Mouse (Mus musculus) cerebellum, adult 11 months (tissue): ENCODE results near the gene Cd300lf.

ENCODE experiments used
- DNase-seq: peaks from one replicate; pipeline ENCODE4 v3.0.0; 2022

The Cd300lf gene

DNA sequence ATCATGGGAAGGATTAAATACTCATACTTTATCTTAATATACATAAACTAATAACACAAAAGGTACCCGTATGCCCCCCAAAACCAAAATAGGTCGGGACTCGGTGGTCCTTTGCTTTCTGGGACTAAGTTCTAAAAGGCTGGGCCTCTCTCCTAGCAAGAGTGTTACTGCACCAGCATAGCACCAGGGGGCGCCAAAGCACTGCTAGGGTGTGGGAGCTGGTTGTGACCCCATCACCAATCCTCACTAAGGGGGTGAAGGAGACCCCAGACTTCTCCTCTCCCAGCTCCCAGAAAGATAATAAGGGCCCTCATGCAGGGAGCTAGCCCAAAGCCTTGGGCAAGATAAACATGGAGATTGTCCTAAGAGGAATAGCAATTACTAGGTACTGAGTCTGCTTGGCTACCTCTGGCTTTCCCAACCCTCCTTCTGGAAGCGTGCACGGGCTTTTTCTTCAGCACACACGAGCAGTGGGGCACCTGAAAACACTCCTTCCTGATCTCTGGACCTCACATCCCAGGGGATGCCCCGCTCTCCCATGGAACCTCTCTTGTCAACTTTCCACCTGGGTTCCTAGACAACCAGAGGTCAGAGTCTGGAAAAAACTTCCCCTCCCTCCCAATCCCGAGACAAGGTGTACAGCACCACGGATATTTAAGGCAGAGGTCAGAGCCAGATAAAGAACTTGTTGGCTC lies 27.2 kb upstream of the Cd300lf start:
- peak; percentile 74 for DNase-seq

DNA sequence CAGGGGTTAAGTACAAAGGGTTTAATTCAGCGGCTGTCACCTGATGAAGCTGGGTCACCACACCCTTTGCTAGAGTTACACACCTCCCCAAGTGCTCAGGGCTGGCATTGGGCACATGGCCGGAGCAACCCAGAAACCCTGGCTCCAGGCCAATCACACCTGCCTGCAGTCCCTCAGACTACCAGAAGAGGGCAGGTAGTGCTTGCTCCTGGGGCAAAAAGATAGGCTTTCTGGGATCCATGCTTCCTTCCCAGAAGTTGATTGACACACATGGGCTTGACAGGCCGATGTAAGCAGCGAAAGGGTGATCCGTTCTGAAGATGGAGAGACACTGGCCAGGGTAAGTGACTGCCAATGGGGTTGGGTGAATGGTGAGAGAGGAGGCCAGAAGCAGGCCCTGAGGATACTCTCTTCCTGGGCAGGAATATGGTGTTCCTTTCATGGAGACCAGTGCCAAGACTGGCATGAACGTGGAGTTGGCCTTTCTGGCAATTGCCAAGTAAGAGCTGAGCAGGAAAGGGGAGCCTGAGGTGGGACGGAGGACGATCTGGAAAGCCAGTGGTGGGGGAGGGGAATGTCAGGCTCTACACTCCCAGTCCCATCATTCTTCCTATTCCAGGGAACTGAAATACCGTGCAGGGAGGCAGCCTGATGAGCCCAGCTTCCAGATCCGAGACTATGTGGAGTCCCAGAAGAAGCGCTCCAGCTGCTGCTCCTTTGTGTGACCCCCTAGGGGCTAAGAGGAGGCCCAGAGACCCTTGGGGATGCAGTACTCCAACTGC lies 26.4 kb upstream of the Cd300lf start:
- peak; percentile 87 for DNase-seq

DNA sequence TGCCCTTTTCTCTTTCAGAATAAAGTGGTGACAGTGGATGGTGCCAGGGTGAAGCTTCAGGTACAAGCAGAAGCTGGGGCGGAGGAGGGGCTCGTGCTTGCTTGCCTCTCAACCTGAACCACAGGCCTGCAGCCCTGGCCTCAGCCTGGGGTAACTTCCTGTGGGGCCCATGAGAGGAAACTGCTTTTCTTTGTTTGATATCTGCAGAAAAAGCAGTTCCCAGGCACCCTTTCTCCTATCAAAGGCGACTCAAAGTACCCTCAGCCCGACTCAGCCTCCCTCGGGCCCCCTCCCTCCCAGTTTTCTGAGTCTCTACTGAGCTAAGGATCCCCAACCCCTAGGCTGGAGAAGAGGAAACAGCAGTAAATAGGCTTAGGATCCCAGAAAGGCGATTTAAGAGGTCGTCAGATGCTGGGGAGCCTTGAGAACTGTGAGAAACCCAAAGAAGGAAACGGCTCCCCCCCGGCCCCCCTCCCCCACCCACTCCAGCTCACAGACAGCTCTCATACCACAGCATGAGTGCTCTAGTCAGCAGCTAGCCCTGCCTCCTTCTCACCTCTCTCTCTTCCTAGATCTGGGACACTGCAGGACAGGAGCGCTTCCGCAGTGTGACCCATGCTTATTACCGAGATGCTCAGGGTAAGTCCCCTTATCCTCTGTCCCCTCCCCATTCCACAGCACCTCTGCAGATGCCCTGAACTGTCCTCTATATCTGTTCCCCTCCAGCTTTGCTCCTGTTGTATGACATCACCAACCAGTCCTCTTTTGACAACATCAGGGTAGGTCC lies 24.3 kb upstream of the Cd300lf start:
- peak; percentile 10 for DNase-seq

DNA sequence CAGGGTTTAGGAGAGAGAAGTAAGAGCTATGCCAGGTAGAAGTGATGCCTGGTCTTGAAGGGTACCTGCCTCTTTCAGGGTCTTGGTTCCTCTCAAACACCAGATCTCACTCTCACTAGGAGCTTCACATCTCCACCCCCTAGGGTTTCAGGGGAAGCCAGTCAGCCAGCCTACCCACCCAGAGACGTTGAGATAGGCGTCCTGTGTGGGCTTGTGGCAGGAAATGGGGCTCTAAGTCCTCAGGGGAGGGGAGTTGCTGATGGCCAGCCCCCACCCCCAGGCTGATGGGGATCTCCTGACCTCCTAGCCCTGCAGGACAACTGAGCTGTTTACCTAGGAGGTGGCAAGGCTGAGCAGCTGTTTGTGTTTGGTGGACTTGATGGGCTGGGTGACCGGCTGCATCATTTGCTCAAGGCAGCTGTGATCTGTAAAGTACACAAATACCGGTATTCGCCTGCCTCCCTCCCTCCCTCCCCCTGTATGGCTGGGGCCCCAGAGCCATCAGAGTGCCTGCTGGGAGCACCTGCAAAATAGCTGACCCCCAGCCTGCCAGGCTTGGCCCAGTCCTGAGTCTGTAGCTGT lies 21.4 kb upstream of the Cd300lf start:
- DNase-seq: peak; percentile 7

DNA sequence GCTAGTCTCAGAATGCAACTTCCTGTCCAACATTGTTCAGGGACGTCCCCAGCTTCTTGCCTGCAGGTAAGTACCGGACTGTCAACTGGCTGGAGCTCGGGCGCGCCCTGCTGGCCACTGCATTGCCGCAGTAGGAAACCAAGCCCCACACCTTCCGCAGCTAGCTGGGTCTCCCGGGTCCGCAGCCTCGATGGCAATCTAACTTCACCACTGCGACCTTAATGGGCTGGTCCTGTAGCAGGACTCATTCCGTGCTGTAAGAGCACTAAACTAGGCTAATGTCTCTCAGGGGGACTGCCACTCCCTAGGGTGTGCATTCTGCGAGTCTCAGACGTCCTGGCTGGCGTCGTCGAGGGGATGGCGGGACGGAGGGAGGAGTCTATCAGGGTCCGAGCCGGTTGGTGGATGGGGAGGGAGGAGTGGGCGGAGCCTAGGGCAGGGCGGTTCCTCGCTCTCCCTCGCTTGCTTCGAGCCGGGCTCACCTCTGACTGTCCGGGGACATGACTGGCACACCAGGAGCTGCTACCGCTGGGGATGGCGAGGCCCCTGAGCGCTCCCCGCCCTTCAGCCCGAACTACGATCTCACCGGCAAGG lies 20.0 kb upstream of the Cd300lf start:
- DNase-seq: peak; percentile 81

DNA sequence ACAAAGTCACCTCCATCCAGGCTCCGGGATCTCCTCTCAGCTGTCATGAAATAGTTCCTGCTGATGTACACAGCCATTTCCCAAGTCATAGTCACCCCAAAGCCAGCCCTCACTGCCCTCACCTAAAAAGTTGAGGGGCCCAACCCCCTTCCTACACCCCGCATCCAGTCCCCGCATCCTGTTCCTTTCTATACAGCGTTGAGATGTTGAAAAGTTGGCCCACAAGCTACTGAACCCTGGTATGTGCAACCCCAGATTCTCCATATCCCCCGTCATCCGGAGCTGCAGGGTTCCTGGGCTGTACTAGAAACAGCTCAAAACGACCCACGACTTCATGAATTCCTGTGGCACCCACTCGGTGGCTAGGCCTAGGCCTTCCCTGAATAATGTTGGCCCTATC lies 19.3 kb upstream of the Cd300lf start:
- DNase-seq: peak; percentile 14

DNA sequence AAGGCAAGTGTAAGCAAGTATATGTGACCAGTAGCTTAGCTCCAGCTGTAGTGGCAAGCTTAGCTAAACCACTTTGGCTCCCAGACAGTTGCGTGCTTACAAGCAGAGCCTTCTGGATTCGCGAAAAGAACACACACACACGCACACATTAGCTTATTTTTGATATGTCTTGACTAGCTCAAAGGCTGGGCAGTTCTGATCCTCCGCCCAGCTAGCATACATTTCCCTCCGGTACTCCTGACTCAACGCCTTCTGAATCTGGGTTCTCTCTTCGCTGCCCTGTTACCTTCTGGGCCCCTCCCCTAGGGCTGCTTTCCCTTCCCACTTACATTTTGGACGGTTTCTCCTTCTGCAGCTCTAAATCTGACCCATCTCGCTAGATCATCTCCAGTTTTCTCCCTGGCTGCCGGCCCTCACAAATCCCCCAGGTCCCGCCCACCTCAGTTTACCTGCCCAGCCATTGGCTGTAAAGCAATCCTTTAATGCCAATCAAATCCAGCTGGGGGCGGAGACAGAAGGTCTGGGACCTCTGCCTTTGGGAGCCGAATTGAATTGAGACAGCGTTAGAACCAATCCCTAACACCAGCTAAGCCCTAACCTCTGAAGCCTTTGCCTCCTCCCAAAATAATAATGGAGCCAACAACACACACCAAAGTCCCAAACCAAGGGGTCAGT lies 18.1 kb upstream of the Cd300lf start:
- peak; percentile 81 for DNase-seq

DNA sequence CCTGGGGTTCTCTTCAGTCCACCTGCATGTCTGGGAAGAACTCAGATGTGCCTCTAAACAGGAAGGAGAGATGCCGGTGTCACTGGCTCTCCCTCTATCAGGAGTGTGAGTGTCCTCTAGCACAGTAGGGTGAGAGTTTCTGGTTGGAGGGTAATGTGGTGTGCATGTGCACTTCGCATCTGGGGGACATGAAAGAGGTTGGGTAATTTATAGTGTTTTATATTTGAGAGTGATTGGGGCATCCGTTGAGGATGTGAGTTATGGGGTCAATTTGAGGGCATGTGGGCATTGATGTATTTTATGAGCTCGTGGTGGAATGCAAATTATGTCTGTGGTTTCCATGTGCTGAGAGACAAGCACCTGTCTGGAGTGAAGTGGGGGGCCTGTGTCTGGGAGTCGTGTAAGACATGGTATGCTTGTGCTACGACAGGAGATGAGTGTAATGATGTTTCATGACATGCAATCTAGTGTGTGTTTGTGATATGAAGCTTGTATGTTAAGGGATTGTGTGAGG lies 17.0 kb upstream of the Cd300lf start:
- DNase-seq: no peak

DNA sequence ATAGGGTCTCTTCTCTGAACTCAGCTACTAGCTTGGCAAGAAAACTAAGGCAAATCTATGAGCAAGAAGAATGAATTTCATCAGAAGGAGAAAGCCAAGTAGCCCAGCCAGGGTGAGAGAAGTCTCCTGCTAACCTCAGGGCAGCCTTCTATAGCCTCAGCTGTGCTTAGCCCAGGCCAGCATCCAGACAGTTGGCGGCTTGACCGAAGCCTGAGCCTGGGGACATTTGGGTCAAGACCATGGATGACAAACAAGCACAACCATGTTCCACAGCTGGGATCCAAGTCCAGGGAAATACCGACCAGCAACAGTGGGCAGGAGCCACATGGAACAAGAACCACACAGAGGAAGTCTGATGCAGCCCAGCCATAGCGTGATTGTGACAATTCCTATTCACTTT lies 14.0 kb upstream of the Cd300lf start:
- DNase-seq: no peak

DNA sequence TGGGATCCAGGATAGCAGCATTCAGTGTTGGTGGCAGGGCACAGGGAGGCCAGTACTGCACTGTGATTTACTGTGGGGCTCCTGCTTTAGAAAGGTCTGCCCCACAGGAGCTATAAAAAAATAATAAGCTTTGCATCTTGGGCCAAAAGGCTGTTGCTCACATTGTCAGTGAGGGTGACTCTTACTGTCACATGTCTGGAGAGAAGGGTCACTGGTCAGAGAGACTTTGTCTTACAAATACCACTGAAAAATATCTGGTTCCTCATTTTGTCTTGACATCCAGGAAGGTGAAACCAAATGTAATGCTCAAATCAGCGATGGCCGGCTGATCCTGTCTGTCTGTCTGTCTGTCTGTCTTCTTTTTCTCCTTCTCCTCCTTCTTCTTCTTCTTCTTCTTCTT lies 8.2 kb upstream of the Cd300lf start:
- DNase-seq: no peak

DNA sequence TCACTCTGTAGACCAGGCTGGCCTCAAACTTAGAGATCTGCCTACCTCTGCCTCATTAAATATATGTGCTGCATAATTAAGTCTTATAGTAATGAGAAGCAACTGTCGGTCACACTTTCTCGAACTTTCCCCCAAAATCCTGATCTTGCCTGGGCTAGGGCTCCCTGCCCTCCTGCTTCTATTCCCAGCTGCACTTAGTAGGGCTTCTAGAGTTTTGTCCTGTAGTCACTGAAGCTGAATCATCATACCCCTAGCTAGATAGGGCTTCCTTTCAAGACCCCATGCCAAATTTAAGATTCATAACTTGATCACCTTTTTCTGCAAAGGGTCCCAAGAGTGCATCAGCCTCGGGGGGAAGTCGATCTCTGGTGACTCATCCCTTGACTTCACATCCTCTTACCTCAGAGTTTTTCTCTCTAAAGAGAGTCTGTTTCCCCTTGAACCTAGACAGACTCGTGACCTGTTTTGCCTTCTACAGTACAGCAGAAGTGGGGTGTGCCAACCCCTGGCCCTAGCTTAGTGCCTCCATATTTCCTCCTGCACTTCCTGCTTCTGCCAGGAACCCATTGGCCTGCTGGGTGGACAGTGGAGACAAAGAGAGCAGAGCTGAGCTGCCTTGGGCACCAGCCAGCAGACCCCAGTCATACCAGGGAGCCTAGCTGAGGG lies 4.9 kb upstream of the Cd300lf start:
- no peak for DNase-seq

DNA sequence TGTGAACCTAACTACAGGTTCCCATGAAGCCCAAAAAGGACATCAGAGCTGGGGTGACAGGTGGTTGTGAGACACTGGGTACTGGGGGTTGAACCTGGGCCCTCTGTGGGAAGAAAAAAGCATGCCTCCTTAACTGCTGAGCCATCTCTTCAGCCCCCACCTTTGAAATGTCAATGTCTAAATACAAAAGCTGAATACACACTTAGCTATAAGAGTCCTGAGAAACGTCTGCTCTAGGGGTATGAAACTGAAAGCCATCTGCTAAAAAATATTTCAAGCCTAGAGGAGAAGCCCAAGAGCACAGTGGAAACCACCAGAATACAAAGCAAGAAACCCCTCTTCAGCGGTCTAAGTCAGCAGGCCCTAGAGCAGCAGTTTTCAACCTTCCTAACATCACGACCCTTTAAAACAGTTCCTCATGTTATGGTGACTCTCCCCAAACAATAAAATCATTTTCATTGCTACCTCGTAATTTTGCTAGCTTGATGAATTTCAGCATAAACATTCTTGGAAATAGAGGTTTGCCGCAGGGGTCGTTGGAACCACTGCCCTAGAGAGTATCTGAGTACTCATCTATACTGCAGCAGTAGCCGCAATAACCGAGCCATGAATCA lies 1.9 kb downstream of the Cd300lf start:
- DNase-seq: no peak

DNA sequence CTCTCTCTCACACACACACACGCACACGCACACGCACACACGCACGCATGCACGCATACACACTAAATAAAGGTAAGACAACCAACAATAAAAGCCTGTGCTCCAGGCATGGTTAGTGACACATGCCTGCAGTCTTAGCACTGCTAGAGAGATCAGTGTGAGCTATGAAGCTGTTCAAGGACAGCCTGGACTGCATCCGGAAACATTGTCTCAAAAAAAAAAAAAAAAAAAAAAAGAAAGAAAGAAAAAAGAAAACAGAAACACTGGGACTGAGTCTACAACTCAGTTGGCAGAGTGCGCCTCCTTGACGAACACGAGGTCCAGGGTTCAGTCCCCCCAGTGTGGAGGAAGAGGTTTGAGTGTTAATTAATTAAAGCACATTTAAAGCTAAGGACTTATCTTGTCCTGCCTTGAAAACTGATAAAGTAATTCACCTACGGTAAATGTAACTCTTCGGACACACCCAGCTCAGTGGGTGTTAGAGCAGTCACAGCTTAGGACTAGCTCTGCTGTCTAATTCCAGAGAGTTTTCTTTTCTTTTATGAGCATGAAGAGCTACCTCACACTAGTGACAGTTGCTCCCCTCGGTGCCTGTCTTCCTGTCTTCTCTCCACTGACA lies 4.2 kb downstream of the Cd300lf start:
- no peak for DNase-seq

DNA sequence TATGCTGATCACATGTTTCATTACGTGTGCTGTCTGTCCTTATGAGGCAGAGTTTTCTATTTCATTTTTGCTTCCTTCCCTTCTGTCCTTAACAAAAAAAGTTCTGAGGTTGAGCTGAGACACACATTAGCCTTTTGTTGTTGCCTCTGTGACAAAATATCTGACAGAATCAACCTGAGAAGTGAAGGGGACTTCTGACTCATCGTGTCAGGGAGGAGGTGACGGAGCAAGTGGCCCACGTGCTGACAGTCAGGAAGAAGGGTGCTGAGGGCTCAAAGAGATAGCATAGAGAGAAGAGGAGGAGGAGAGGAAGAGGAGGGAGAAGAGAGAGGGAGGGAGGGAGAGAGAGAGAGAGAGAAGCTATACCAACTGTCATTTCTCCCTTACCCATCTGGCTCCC lies 5.3 kb downstream of the Cd300lf start:
- DNase-seq: no peak

DNA sequence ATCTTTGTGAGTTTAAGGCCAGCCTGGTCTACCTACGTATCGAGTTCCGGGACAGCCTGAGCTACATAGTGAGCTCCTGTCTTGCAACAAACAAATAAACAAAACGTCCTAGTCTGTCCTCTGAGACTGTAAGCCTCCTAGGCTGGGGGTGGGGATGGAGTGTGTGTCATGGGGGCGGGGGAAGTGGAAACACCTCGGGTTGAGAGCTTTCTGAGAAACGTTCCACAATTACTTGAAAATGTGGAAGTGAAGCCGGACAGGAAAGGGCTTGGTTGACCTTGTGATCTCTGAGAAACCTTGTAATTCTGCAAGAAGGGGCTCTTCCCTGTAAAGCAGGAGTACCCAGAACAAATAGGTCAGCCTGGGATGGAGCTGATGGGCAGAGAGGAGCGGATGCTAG lies 14.4 kb downstream of the Cd300lf start:
- DNase-seq: no peak

DNA sequence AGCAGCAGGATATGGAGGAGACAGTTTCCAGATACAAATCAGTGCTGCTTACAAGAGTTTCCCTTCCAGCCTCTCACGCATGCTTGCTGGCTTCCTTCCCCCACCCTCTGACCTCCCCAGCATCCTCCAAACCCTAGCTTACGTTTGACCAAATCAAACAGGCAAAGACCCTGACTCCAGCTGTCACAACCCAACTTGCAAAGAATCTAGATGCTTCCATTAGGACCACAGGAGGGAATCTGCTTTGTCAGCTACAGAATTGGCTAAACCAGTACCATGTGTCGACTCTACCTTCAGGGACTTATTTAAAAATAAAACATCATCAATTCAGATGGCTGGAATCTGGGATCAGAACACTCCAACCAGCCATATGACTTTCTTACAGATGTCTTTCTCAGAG lies 21.6 kb downstream of the Cd300lf start:
- DNase-seq: no peak

DNA sequence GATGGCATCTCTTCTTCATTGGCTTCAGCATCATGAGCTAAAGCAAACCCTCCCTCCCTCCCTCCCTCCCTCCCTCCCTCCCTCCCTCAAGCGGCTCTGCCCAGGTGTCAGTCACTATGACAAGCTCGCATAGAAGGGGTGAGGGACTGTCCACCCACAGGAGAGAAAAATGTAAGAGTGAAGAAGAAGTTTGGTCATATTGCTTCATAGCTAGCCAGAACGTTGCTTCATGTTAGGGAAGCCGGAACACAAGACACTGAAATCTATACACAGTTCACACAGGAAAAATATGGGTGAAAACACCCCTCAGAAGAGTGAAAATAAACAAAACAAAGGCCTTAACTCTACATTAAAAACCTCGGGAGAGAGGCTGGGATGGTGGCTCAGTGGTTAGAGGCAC lies 23.5 kb downstream of the Cd300lf start:
- DNase-seq: no peak

DNA sequence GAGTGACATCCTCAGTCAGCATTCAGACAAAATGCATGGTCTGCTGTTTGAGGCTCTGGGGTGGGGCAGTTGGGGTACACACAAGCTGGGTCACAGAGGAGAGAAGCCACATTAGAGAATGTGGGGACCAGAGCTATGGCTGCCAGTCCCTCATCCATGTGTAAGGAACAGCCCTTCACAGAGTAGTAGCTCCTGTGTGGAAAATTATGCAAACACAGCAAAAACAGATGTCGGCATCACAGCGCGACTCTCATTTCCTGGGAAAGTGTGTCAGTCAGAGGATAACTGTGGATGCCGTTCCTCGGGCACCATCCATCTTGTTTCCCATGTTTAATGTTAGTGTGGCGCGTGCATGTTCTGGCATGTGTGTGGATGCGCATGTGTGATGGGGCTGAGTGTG lies 25.6 kb downstream of the Cd300lf start:
- no peak for DNase-seq

DNA sequence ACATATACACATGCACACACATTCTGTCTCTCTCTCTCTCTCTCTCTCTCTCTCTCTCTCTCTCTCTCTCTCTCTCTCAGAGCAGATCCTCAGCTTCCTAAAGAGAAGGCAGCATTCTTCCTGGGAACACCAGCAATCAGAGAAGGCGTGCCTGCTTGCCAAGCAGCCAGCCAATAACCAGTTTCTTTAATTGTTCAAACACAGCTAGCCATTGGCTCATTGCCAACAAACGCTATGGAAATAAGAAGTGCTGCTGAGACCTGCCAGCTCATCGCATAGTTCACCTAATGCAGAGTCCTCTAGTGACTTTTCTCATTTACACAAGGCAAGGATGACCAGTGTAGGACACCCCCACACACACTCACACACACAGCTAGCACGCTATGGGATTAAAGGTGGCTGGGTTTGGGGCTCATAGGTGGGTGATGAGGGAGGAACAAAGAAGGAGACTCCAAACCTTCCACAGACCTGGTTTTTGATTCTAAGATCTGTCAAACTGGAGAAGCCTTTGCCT lies 26.3 kb downstream of the Cd300lf start:
- DNase-seq: no peak

DNA sequence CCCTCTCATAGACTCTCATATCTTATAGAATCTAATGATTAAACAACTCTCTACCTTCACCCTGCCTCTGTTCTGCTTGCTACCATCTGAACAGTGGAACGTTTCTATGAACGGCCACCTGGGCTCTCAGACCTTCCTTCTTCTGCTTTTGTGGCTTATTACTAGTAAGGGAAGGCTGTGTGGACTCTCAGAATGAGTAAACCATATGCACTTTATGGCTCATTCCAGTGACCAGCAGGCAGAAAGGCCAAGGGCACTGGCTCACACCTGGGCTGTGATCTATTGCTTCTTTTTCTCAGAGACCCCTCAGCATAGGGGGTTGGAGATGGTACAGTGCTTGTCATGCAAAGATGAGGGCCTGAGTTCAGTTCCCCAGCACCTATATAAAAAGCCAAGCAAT lies 27.2 kb downstream of the Cd300lf start:
- DNase-seq: no peak
